Mouse (Mus musculus) central nervous system, embryonic 18 days (tissue): Measurements from ENCODE around the gene Gm42688. TPM values are rescaled to one million over a fixed set of nuclear protein-coding genes. Genes with fewer than 3 reads are reported as not detected.

ENCODE experiments used
- polyA plus RNA-seq: library from polyadenylated mRNA; depleted of rRNA; stranded (reverse); fragments of >200 nt; gene quantifications from 2 replicates; pipeline ENCODE4 v1.2.3, GENCODE M21; 2012; rRNA removed

Gm42688 gene
- 13.6 and 13.9 TPM in 2 replicates for polyA plus RNA-seq

GRCm38 (mm10) chr6:83101316-83101687 is at the start of gene Gm42688, which contains the start of gene Ccdc142:
TSS of gene Gm42688 (plus strand) at chr6:83101617.
TSS of gene Ccdc142 (plus strand) at chr6:83101601.

GRCm38 (mm10) chr6:83054074-83054851 is 47.2 kb upstream of the Gm42688 start, which contains the start of gene Aup1:
TSS of gene Aup1 (plus strand) at chr6:83054521.

GRCm38 (mm10) chr6:83054871-83055431 is 46.5 kb upstream of the Gm42688 start, which contains the start of gene Htra2:
TSS of gene Htra2 (minus strand) at chr6:83055273.

GRCm38 (mm10) chr6:83057790-83058189 is 43.6 kb upstream of the Gm42688 start, which contains the start of gene Dqx1:
TSS of gene Dqx1 (plus strand) at chr6:83057844.

GRCm38 (mm10) chr6:83070247-83070310 is 31.3 kb upstream of the Gm42688 start, which contains the start of gene Tlx2:
TSS of gene Tlx2 (minus strand) at chr6:83070293.

GRCm38 (mm10) chr6:83077630-83078323 is 23.6 kb upstream of the Gm42688 start, which contains the start of gene Pcgf1:
TSS of gene Pcgf1 (plus strand) at chr6:83077869.

GRCm38 (mm10) chr6:83086121-83087035 is 15.0 kb upstream of the Gm42688 start, which contains the start of gene Lbx2:
TSS of gene Lbx2 (plus strand) at chr6:83086367.

GRCm38 (mm10) chr6:83108762-83109668 is 7.6 kb downstream of the Gm42688 start, which contains the start of gene Mrpl53:
TSS of gene Mrpl53 (plus strand) at chr6:83109040.

GRCm38 (mm10) chr6:83115011-83115671 is 13.7 kb downstream of the Gm42688 start, which contains the start of gene Mogs:
TSS of gene Mogs (plus strand) at chr6:83115496.

GRCm38 (mm10) chr6:83120930-83121862 is 19.8 kb downstream of the Gm42688 start, which contains the start of gene Wbp1:
TSS of gene Wbp1 (minus strand) at chr6:83121559.

GRCm38 (mm10) chr6:83125331-83125730 is 23.9 kb downstream of the Gm42688 start, which contains the start of gene Ino80b:
TSS of gene Ino80b (minus strand) at chr6:83125431.

GRCm38 (mm10) chr6:83134951-83135513 is 33.6 kb downstream of the Gm42688 start, which contains the start of gene Rtkn:
TSS of gene Rtkn (plus strand) at chr6:83135463.

GRCm38 (mm10) chr6:83156259-83156684 is 54.9 kb downstream of the Gm42688 start, which contains the start of the genes Wdr54 and 1700003E16Rik:
TSS of gene Wdr54 (minus strand) at chr6:83156397.
TSS of gene 1700003E16Rik (plus strand) at chr6:83156404.

Other genes starting within 250 kb of the Gm42688 start
- 30.8 and 31.4 TPM in 2 replicates for gene Sema4f, start 161.8 kb upstream of the Gm42688 start, polyA plus RNA-seq
- 0.05 and 0.61 TPM in 2 replicates for gene M1ap, start 154.7 kb upstream of the Gm42688 start, polyA plus RNA-seq
- 1.7 and 2.2 TPM in 2 replicates for gene Dok1, start 68.1 kb upstream of the Gm42688 start, polyA plus RNA-seq
- gene Loxl3, start 67.4 kb upstream of the Gm42688 start, polyA plus RNA-seq, result 5.8 and 6.2 TPM in 2 replicates
- 260 and 270 TPM in 2 replicates for gene Aup1, start 47.1 kb upstream of the Gm42688 start, polyA plus RNA-seq
- 86.0 and 91.4 TPM in 2 replicates for gene Htra2, start 46.3 kb upstream of the Gm42688 start, polyA plus RNA-seq
- 0.70 and 0.74 TPM in 2 replicates for gene Dqx1, start 43.8 kb upstream of the Gm42688 start, polyA plus RNA-seq
- 1.2 TPM in 1 of 2 replicates, not detected in the other for gene Tlx2, start 31.3 kb upstream of the Gm42688 start, polyA plus RNA-seq
- 53.5 and 53.6 TPM in 2 replicates for gene Pcgf1, start 23.7 kb upstream of the Gm42688 start, polyA plus RNA-seq
- gene Lbx2, start 15.2 kb upstream of the Gm42688 start, polyA plus RNA-seq, result 0.16 and 0.57 TPM in 2 replicates
- 13.9 TPM in 2 replicates for gene Ccdc142, start within 50 bp of the Gm42688 start, polyA plus RNA-seq
- gene Mrpl53, start 7.4 kb downstream of the Gm42688 start, polyA plus RNA-seq, result 103 and 111 TPM in 2 replicates
- gene Mogs, start 13.9 kb downstream of the Gm42688 start, polyA plus RNA-seq, result 45.7 and 48.5 TPM in 2 replicates
- gene Wbp1, start 19.9 kb downstream of the Gm42688 start, polyA plus RNA-seq, result 152 and 163 TPM in 2 replicates
- 37.3 and 39.4 TPM in 2 replicates for gene Ino80b, start 23.8 kb downstream of the Gm42688 start, polyA plus RNA-seq
- 13.7 and 18.2 TPM in 2 replicates for gene Rtkn, start 33.8 kb downstream of the Gm42688 start, polyA plus RNA-seq
- gene Wdr54, start 54.8 kb downstream of the Gm42688 start, polyA plus RNA-seq, result 25.6 and 26.5 TPM in 2 replicates
- gene 1700003E16Rik, start 54.8 kb downstream of the Gm42688 start, polyA plus RNA-seq, result 8.3 TPM in 2 replicates
- gene Dctn1, start 64.3 kb downstream of the Gm42688 start, polyA plus RNA-seq, result 230 and 248 TPM in 2 replicates
- gene Slc4a5, start 118.2 kb downstream of the Gm42688 start, polyA plus RNA-seq, result 0.41 and 1.3 TPM in 2 replicates
- 17.9 and 20.7 TPM in 2 replicates for gene Mthfd2, start 224.3 kb downstream of the Gm42688 start, polyA plus RNA-seq
- gene Mob1a, start 224.4 kb downstream of the Gm42688 start, polyA plus RNA-seq, result 21.3 and 21.8 TPM in 2 replicates
- 20.9 and 27.3 TPM in 2 replicates for gene Bola3, start 247.5 kb downstream of the Gm42688 start, polyA plus RNA-seq